Mouse (Mus musculus) lung, embryonic 15.5 days (tissue): ENCODE results near the gene Rbms3. TPM values are rescaled to one million over a fixed set of nuclear protein-coding genes. Genes with fewer than 3 reads are reported as not detected.

Experiments used
- ATAC-seq: fragments of 200-750 bp; cut with Nextera tagmentation; 2 replicates; pipeline ENCODE4 v1.8.0; 2017; ENCODE audit warnings: moderate number of reproducible peaks, borderline replicate concordance; ENCODE audit not compliant: low FRiP score, low TSS enrichment; ENCODE audit errors: extremely low read depth
- H3K27ac ChIP-seq: fragments of 300-500 bp; sonication (generic); 2 replicates; pipeline ENCODE4 v1.5.1; 2015; ENCODE audit warnings: moderate library complexity, mild to moderate bottlenecking, inconsistent platforms
- H3K27me3 ChIP-seq: fragments of 300-500 bp; sonication (generic); 2 replicates; pipeline ENCODE4 v1.6.1; 2015; ENCODE audit warnings: inconsistent platforms
- H3K36me3 ChIP-seq: fragments of 300-500 bp; sonication (generic); 2 replicates; pipeline ENCODE4 v1.6.1; 2015; ENCODE audit warnings: inconsistent platforms
- H3K4me1 ChIP-seq: fragments of 300-500 bp; sonication (generic); 2 replicates; pipeline ENCODE4 v1.6.1; 2015; ENCODE audit warnings: inconsistent platforms
- H3K4me2 ChIP-seq: fragments of 300-500 bp; sonication (generic); 2 replicates; pipeline ENCODE4 v1.6.1; 2015; ENCODE audit warnings: inconsistent platforms, mild to moderate bottlenecking, moderate library complexity
- H3K4me3 ChIP-seq: fragments of 300-500 bp; sonication (generic); 2 replicates; pipeline ENCODE4 v1.5.1; 2015; ENCODE audit warnings: mild to moderate bottlenecking, inconsistent platforms
- H3K9ac ChIP-seq: fragments of 300-500 bp; sonication (generic); 2 replicates; pipeline ENCODE4 v1.6.1; 2015; ENCODE audit warnings: inconsistent platforms
- H3K9me3 ChIP-seq: fragments of 300-500 bp; sonication (generic); 2 replicates; pipeline ENCODE4 v1.6.1; 2016; ENCODE audit warnings: inconsistent platforms
- WGBS: fragments of 180-500 bp; shearing (Covaris S2); methylation state at CpG from one replicate; pipeline ENCODE4 v1.1.7; 2015; 5-methylcytosine and 5-hydroxymethylcytosine counted together
- polyA plus RNA-seq: library from polyadenylated mRNA; unstranded; fragments of >200 nt; fragmentation: Nextera tagmentation; extraction: Ambion mirVana; gene quantifications from 2 replicates; pipeline ENCODE4 v1.2.1, GENCODE M21; 2015

Gene Rbms3
- polyA plus RNA-seq, 1 experiment from 2014 or later: 105 TPM

DNA sequence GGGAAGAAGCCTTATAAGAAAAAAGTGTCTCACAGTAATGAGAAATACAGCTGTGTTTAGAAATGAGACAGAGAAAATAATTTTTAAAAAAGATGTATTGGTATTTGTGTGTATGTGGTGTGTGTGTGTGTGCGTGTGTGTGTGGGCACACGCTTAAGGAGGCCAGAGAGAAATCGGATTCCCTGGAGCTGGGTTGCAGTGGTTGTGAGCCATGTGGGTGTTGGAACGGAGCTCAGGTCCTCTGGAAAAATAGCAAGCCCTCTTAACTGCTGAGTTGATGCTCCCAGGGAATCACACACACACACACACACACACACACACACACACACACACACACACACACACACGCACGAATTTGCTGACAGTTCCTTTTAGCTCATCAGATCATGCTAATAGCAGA is 900.5 kb downstream of the Rbms3 start:
- no peaks in the 10 kb centered on the region for H3K36me3 ChIP-seq
- H3K4me1 ChIP-seq: peaks cover 10% of the 10 kb centered on the region; the same call in 1 of the 2 replicates
- peak overlapping the region; percentile 83 for H3K27ac ChIP-seq
- no peak overlapping the region for H3K4me2 ChIP-seq
- peak; percentile 50; the same call in 1 of the 2 replicates for ATAC-seq
- H3K9me3 ChIP-seq: no peaks in the 10 kb centered on the region
- WGBS: 43% methylated on average over 6 of the region's 6 CpGs
- no peak overlapping the region for H3K9ac ChIP-seq
- H3K27me3 ChIP-seq: no peaks in the 10 kb centered on the region
- no peak overlapping the region for H3K4me3 ChIP-seq

DNA sequence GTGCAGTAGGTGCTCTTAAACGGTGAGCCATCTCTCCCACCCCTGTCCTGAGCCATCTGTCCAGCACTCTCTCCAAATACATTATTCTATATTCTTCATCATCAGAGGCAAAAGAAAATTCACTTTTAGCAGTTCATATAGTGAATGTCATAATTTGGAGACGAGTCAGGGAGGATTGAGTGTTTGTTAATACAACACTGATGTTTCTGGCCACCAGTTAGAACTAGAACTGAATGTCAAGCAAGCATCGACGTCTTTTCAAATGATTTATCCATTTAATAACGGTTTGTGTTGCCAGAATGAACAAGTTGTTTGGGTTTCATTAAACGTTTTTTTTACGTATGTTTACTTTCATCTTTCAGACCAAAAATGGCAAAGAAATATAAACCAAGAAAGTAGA is 901.1 kb downstream of the Rbms3 start:
- Histone ChIP-seq H3K4me2 (no peak overlapping the region; the same call in 1 of the 2 replicates), H3K27me3 (no peaks in the 10 kb centered on the region), H3K4me1 (peaks cover 10% of the 10 kb centered on the region; the same call in 1 of the 2 replicates), H3K36me3 (no peaks in the 10 kb centered on the region), H3K27ac (peak overlapping the region; percentile 77), H3K9ac (no peak overlapping the region), H3K9me3 (no peaks in the 10 kb centered on the region), H3K4me3 (no peak overlapping the region)
- 39% methylated on average over 7 of the region's 7 CpGs for WGBS
- ATAC-seq: peak; percentile 81

DNA sequence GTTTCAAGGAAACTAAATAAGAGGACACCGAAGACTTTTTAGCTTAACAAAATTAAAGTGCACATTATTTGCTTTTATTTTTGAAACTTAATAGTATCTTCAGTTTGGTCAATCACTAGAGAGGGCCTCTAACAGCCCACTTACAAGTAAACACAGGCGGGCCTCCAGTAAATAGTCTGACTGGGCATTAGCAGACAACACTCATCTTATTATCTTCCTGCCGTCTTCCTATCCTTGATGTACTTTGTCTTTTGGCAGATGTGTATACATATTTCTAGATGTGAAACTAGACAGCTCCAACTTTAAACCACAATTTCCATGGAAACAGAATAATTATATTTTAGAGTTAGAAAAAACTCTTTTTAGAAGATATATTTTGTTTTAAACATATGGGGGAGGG is 901.6 kb downstream of the Rbms3 start:
- no peaks in the 10 kb centered on the region for H3K36me3 ChIP-seq
- H3K9ac ChIP-seq: no peak overlapping the region
- H3K27me3 ChIP-seq: no peaks in the 10 kb centered on the region
- H3K4me1 ChIP-seq: peaks cover 10% of the 10 kb centered on the region; the same call in 1 of the 2 replicates
- H3K4me3 ChIP-seq: no peak overlapping the region
- no peaks in the 10 kb centered on the region for H3K9me3 ChIP-seq
- peak overlapping the region; percentile 77 for H3K27ac ChIP-seq
- 35% methylated on average over 3 of the region's 3 CpGs for WGBS
- H3K4me2 ChIP-seq: no peak overlapping the region
- ATAC-seq: peak; percentile 68; the same call in 1 of the 2 replicates

GRCm38 (mm10) chr9:116724581-116724980 is 905.1 kb downstream of the Rbms3 start:
- WGBS: 74% methylated on average over 5 of the region's 5 CpGs
- Histone ChIP-seq H3K4me1 (peaks cover 10% of the 10 kb centered on the region; the same call in 1 of the 2 replicates), H3K27me3 (no peaks in the 10 kb centered on the region), H3K4me3 (no peak overlapping the region), H3K27ac (no peak overlapping the region), H3K36me3 (no peaks in the 10 kb centered on the region), H3K4me2 (no peak overlapping the region), H3K9ac (no peak overlapping the region), H3K9me3 (no peaks in the 10 kb centered on the region)
- no peak for ATAC-seq

GRCm38 (mm10) chr9:116703119-116703518 is 926.6 kb downstream of the Rbms3 start:
- Histone ChIP-seq H3K4me3 (no peak overlapping the region), H3K36me3 (no peaks in the 10 kb centered on the region), H3K27me3 (no peaks in the 10 kb centered on the region), H3K9ac (no peak overlapping the region), H3K4me2 (no peak overlapping the region), H3K27ac (no peak overlapping the region), H3K9me3 (no peaks in the 10 kb centered on the region), H3K4me1 (peaks cover 6% of the 10 kb centered on the region)
- ATAC-seq: no peak
- WGBS: 83% methylated on average over 1 of the region's 1 CpGs

DNA sequence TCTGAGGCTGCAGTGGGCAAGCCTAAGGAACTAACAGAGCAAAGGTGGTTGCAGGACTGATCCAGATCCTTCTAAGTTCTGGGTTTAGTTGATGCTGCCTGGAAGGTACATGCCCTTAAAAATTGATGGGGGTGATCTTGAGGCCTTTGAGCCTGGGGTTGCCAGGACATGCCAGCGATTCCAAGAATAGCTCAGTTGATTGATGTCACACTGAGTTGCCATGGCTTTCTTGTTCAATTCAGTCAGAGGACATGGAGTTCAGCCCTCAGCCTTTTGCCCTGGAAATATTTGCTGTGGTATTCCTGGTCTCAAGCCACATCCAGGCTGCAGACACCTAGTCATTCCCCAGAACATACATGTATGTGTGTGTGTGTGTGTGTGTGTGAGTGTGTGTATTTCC is 927.1 kb downstream of the Rbms3 start:
- H3K4me3 ChIP-seq: no peak overlapping the region
- H3K27me3 ChIP-seq: no peaks in the 10 kb centered on the region
- no peaks in the 10 kb centered on the region for H3K36me3 ChIP-seq
- 45% methylated on average over 1 of the region's 1 CpGs for WGBS
- no peak overlapping the region for H3K9ac ChIP-seq
- no peak overlapping the region for H3K4me2 ChIP-seq
- no peak overlapping the region for H3K27ac ChIP-seq
- no peak for ATAC-seq
- no peaks in the 10 kb centered on the region for H3K9me3 ChIP-seq
- peaks cover 6% of the 10 kb centered on the region for H3K4me1 ChIP-seq

GRCm38 (mm10) chr9:116701511-116702179 is 928.1 kb downstream of the Rbms3 start:
- Histone ChIP-seq H3K9ac (no peak overlapping the region), H3K9me3 (no peaks in the 10 kb centered on the region), H3K4me2 (no peak overlapping the region), H3K27ac (no peak overlapping the region), H3K4me1 (peaks cover 6% of the 10 kb centered on the region), H3K27me3 (no peaks in the 10 kb centered on the region), H3K4me3 (no peak overlapping the region), H3K36me3 (no peaks in the 10 kb centered on the region)
- ATAC-seq: no peak
- WGBS: 45% methylated on average over 11 of the region's 11 CpGs

DNA sequence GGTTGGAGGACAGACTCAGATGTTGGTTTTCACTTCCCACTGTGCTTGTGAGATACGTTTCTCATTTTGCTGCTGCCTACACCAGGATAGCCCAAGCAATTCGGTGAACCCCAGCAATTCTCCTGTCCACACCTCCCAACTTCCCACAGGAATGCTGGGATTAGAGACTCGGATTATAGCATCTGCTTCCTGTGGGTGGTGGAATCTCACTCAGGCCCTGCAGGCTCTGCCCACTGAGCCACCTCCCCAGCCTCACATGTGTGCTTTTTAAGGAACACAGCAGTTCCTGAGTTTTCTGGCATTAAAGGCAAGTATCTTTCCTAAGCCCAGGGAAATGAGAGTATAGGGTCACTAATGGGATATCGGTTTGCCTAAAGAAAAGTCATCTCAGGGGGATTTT is 941.1 kb downstream of the Rbms3 start:
- no peaks in the 10 kb centered on the region for H3K4me1 ChIP-seq

GRCm38 (mm10) chr9:116677142-116677541 is 952.6 kb downstream of the Rbms3 start:
- H3K4me1 ChIP-seq: 0 out of 2 replicates have a peak, but pooled peaks cover 6% of the 10 kb centered on the region
- H3K27ac ChIP-seq: peak overlapping the region; percentile 79
- no peak overlapping the region for H3K4me3 ChIP-seq
- H3K4me2 ChIP-seq: no peak overlapping the region
- peaks cover 10% of the 10 kb centered on the region; the same call in 1 of the 2 replicates for H3K36me3 ChIP-seq
- peak; percentile 72 for ATAC-seq
- no peaks in the 10 kb centered on the region for H3K27me3 ChIP-seq
- 48% methylated on average over 4 of the region's 4 CpGs for whole genome bisulfite sequencing
- no peaks in the 10 kb centered on the region for H3K9me3 ChIP-seq
- H3K9ac ChIP-seq: no peak overlapping the region

More for the DNA sequence above, 941.1 kb downstream of the Rbms3 start:
- WGBS: 85% methylated on average over 4 of the region's 4 CpGs
- ATAC-seq: no peak
- Histone ChIP-seq H3K4me2 (no peak overlapping the region), H3K36me3 (0 out of 2 replicates have a peak, but pooled peaks cover 6% of the 10 kb centered on the region), H3K27ac (no peak overlapping the region), H3K4me3 (no peak overlapping the region), H3K9me3 (no peaks in the 10 kb centered on the region), H3K27me3 (no peaks in the 10 kb centered on the region), H3K9ac (no peak overlapping the region)

DNA sequence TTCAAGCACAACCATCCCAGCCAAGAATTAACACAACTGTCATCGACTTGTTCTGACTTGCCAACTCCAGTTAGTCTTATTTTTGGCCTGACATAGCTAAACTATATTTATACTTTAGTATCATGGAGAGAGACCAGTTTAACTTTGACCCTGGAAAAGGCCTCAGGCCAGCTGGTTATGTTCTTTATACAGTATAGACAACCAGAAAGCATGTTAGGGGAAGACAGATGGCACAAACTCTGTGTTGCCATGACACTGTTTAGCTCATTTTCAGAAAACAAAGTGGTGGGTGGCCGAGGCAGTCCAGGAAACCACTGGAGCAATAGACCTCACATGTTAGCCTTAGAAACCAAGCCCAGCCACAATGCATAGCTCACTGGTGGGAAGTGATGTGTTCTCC is 953.3 kb downstream of the Rbms3 start:
- Histone ChIP-seq H3K4me3 (no peak overlapping the region), H3K27me3 (no peaks in the 10 kb centered on the region), H3K4me1 (0 out of 2 replicates have a peak, but pooled peaks cover 6% of the 10 kb centered on the region), H3K9me3 (no peaks in the 10 kb centered on the region), H3K36me3 (peaks cover 13% of the 10 kb centered on the region; the same call in 1 of the 2 replicates), H3K9ac (no peak overlapping the region), H3K27ac (peak overlapping the region; percentile 79), H3K4me2 (no peak overlapping the region)
- ATAC-seq: peak; percentile 94
- 32% methylated on average over 2 of the region's 2 CpGs for WGBS

DNA sequence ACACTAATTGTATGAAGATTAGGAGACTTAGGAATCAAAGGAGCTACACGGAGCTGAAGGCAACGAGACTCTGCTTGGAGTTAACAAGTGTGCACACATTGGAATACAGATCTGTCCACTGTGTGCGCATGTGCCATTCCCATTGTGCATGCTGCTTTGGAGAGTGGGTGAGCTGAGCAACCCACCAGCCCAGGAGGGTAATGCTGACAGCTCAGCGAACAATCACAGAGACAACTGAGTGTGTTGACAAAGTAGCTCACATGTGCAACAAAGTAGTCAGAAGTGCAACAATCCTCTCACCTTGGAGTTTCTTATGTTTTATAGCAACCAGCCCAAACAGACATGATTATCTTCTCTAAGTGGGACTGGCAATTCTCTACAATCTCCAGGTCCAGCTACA is 955.5 kb downstream of the Rbms3 start:
- no peak overlapping the region for H3K9ac ChIP-seq
- peaks cover 6% of the 10 kb centered on the region; the same call in 1 of the 2 replicates for H3K36me3 ChIP-seq
- no peak overlapping the region for H3K4me3 ChIP-seq
- H3K27ac ChIP-seq: no peak overlapping the region
- 87% methylated on average over 4 of the region's 4 CpGs for WGBS
- 0 out of 2 replicates have a peak, but pooled peaks cover 6% of the 10 kb centered on the region for H3K4me1 ChIP-seq
- H3K4me2 ChIP-seq: no peak overlapping the region
- no peaks in the 10 kb centered on the region for H3K9me3 ChIP-seq
- H3K27me3 ChIP-seq: no peaks in the 10 kb centered on the region
- no peak for ATAC-seq

DNA sequence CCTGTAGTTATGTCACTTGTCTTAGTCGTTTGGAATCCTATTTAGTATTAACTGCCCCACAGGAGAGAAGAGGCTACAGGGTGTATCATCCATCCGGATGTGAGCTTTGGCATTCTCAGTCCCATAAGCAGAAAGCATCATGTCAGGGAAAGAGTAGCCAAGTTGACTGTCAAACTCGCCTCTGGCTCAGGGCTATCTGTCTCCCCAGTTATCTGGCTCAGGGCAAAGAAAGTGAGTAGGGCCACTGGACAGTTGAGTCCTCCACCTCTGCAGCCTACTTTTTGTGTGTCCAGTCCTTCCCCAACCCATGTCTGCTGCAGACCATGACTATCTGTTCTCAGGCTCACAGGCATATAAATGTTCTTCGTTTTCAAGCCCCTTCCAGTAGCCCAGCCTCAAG is 968.7 kb downstream of the Rbms3 start:
- 82% methylated on average over 4 of the region's 4 CpGs for WGBS
- Histone ChIP-seq H3K9me3 (no peaks in the 10 kb centered on the region), H3K9ac (no peak overlapping the region), H3K27ac (no peak overlapping the region), H3K4me1 (0 out of 2 replicates have a peak, but pooled peaks cover 3% of the 10 kb centered on the region), H3K27me3 (no peaks in the 10 kb centered on the region), H3K4me2 (no peak overlapping the region), H3K36me3 (peaks cover 12% of the 10 kb centered on the region), H3K4me3 (no peak overlapping the region)
- no peak for ATAC-seq
